Mouse (Mus musculus) G1E (cell line): ENCODE results near the gene Mipol1.

ENCODE experiments used
- CTCF ChIP-seq: IDR thresholded peaks from 2 replicates; pipeline ENCODE4 v1.5.1; 2012; ENCODE audit warnings: low read depth, low read length, inconsistent platforms, mixed read lengths
- GATA1 ChIP-seq: IDR thresholded peaks from 2 replicates; pipeline ENCODE4 v1.6.1; 2012; ENCODE audit warnings: borderline replicate concordance, low read length, inconsistent platforms, mixed read lengths
- POLR2AphosphoS5 ChIP-seq: IDR thresholded peaks from 2 replicates; pipeline ENCODE4 v1.6.1; 2012; ENCODE audit warnings: low read depth, low read length, inconsistent platforms; ENCODE audit not compliant: insufficient replicate concordance

DNA sequence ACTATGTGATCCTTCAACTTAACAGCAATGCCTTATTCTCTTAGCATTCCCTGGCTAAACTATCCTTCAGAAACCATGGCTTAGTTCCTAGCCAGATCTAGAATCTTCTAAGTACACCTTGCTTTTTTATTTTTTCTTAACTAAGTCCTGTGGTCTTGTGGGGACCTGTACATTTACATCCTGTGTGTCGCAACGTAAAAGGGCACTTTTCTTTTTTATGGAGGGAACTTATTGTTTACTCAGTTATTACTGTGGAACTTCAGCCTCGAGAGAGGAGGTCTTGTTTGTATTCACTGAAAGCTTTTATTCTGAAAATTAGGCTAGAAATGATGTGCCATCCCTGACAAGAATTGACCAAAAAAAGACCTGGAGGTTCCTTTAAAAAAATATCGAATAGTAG, 298.1 kb downstream of the Mipol1 start:
- TF ChIP-seq POLR2AphosphoS5 (no peak), CTCF (no peak), GATA1 (no peak)
